Mouse (Mus musculus): ENCODE results near the gene Gm17387. TPM values are rescaled to one million over a fixed set of nuclear protein-coding genes. Genes with fewer than 3 reads are reported as not detected.

Gm17387 gene
- total RNA-seq, 2 experiments from 2014 or later: not detected

GRCm38 (mm10) chr7:141072017-141072745 is 43.2 kb downstream of the Gm17387 start:
- DNase-seq (ENCODE audit: low spot score in 2 of 2): no peak

DNA sequence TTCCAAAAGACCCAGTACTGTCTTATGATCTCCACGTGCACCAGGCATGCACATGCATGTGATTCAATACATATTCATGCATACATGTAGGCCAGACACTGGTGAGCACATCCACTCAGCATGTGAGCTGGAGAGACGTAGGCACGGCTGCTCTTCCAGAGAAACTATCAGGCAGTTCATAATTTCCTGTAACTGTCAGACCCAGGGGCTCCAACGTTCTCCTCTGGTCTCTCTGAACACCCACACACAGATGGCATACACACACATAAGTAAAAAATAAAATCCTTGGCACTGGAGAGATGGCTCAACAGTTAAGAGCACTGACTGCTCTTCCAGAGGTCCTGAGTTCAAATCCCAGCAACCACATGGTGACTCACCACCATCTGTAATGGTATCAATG is 44.9 kb downstream of the Gm17387 start:
- DNase-seq (ENCODE audit: low spot score in 2 of 2): no peak

DNA sequence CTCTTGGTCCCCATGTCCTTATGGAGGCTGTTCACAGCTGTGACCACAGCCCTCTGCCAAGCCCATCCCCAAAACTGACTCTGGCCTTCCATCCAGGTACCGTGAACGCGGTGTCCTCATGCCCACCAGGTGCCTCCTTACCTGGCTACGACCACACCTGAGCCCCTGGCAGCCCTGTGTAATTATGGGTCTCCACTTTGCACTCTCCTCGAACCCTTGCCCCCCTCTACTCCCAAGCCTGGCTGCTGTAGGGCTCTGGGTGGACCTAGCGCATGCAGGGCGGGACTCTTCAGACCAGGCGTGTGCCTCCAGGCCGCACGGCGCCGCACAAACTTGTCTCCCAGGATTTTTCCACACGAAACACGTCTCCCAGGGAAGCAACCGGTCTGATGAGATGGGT is 48.9 kb downstream of the Gm17387 start, which contains the start of gene Pkp3:
Gene Pkp3, plus strand, starts transcription at position 378 of the 400 bp plus-strand sequence.
- no peak for DNase-seq (ENCODE audit: low spot score in 2 of 2)

DNA sequence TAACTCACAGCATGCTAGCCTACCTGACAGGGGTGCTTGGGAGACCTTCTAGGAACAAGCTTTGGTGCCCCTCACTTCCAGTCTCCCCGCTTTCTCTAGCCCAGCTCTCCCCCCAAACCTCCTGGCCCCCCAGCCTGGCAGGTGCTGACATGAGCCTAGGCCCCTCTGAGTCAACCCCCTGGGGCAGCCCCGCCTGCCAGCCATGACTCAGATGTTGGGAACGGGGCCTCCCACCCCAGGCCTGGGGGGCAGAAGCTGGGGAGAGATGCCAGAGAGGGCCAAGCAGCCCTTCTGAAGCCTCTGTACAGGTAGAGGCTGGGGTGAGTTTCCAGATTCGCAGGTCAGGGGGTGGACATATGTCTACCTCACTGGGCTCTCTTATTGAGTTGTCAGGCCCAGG is 49.9 kb downstream of the Gm17387 start:
- no peak for DNase-seq (ENCODE audit: low spot score in 2 of 2)

Other genes starting within 250 kb of the Gm17387 start
- gene Syce1, start 241.3 kb upstream of the Gm17387 start, total RNA-seq (2021): under 1 TPM in 1 of 2 experiments, not detected in 1; 0.42 TPM
- gene Zfp941, start 207.0 kb upstream of the Gm17387 start, total RNA-seq (2021): 1 to 10 TPM; 5.1 to 5.4 TPM
- 10 to 100 TPM in 1 of 2 experiments, under 1 TPM in 1; 0.70 to 17.0 TPM for gene Urah, start 194.1 kb upstream of the Gm17387 start, total RNA-seq (2021)
- gene Scgb1c1, start 183.6 kb upstream of the Gm17387 start, total RNA-seq (2021): not detected
- under 1 TPM; 0.40 to 0.76 TPM for gene Odf3, start 181.3 kb upstream of the Gm17387 start, total RNA-seq (2021)
- gene Gm45785, start 172.8 kb upstream of the Gm17387 start, total RNA-seq (2021): 1 to 10 TPM in 1 of 2 experiments, not detected in 1; 1.2 TPM
- 10 to 100 TPM; 64.3 to 69.0 TPM for gene Ric8a, start 172.2 kb upstream of the Gm17387 start, total RNA-seq (2021)
- 10 to 100 TPM; 40.2 to 42.9 TPM for gene Bet1l, start 171.6 kb upstream of the Gm17387 start, total RNA-seq (2021)
- gene Psmd13, start 147.2 kb upstream of the Gm17387 start, total RNA-seq (2021): 100 to 1,000 TPM; 123 to 133 TPM
- gene Sirt3, start 146.8 kb upstream of the Gm17387 start, total RNA-seq (2021): 10 to 100 TPM; 34.7 to 41.8 TPM
- gene Cox8b, start 128.7 kb upstream of the Gm17387 start, total RNA-seq (2021): 100 to 1,000 TPM; 183 to 297 TPM
- 1 to 10 TPM; 2.1 to 4.9 TPM for gene Nlrp6, start 108.2 kb upstream of the Gm17387 start, total RNA-seq (2021)
- gene Pgghg, start 87.7 kb upstream of the Gm17387 start, total RNA-seq (2021): 10 to 100 TPM; 41.5 to 44.5 TPM
- gene Ifitm5, start 78.8 kb upstream of the Gm17387 start, total RNA-seq (2021): 1 to 10 TPM; 2.6 to 2.8 TPM
- gene Gm45717, start 73.2 kb upstream of the Gm17387 start, total RNA-seq (2021): not detected
- 100 to 1,000 TPM; 508 to 623 TPM for gene Ifitm2, start 73.1 kb upstream of the Gm17387 start, total RNA-seq (2021)
- 10 to 100 TPM in 1 of 2 experiments, 1 to 10 TPM in 1; 8.0 to 13.7 TPM for gene Ifitm1, start 61.9 kb upstream of the Gm17387 start, total RNA-seq (2021)
- gene Ifitm3, start 18.4 kb upstream of the Gm17387 start, total RNA-seq (2021): 100 to 1,000 TPM; 109 to 115 TPM
- gene Ifitm6, start 11.2 kb upstream of the Gm17387 start, total RNA-seq (2021): 1 to 10 TPM; 2.1 to 4.5 TPM
- gene B4galnt4, start 32.0 kb downstream of the Gm17387 start, total RNA-seq (2021): 10 to 100 TPM in 1 of 2 experiments, 1 to 10 TPM in 1; 7.0 to 11.3 TPM
- gene Pkp3, start 49.1 kb downstream of the Gm17387 start, total RNA-seq (2021): 1 to 10 TPM; 1.6 to 2.2 TPM
- gene Sigirr, start 71.4 kb downstream of the Gm17387 start, total RNA-seq (2021): 10 to 100 TPM in 1 of 2 experiments, 1 to 10 TPM in 1; 7.0 to 10.3 TPM
- 1 to 10 TPM in 1 of 2 experiments, under 1 TPM in 1; 0.65 to 2.2 TPM for gene Ano9, start 88.7 kb downstream of the Gm17387 start, total RNA-seq (2021)
- 10 to 100 TPM; 44.2 to 53.1 TPM for gene Ptdss2, start 93.3 kb downstream of the Gm17387 start, total RNA-seq (2021)
- 100 to 1,000 TPM; 179 to 186 TPM for gene Rnh1, start 143.7 kb downstream of the Gm17387 start, total RNA-seq (2021)
- gene Hras, start 164.9 kb downstream of the Gm17387 start, total RNA-seq (2021): 10 to 100 TPM; 88.5 to 96.4 TPM
- gene Lrrc56, start 165.0 kb downstream of the Gm17387 start, total RNA-seq (2021): 1 to 10 TPM; 8.8 to 9.9 TPM
- 1 to 10 TPM in 1 of 2 experiments, under 1 TPM in 1; 0.82 to 1.0 TPM for gene Lmntd2, start 184.9 kb downstream of the Gm17387 start, total RNA-seq (2021)
- gene Rassf7, start 186.7 kb downstream of the Gm17387 start, total RNA-seq (2021): 10 to 100 TPM; 14.7 to 15.1 TPM
- 10 to 100 TPM; 77.1 to 91.9 TPM for gene Phrf1, start 199.7 kb downstream of the Gm17387 start, total RNA-seq (2021)
- gene Irf7, start 237.3 kb downstream of the Gm17387 start, total RNA-seq (2021): 1 to 10 TPM; 7.3 to 7.5 TPM
- 10 to 100 TPM in 1 of 2 experiments, 1 to 10 TPM in 1; 9.4 to 15.5 TPM for gene Cdhr5, start 247.7 kb downstream of the Gm17387 start, total RNA-seq (2021)